Comparison of ENCODE assay signal across 23 mouse cellular contexts in genomic region chr8:79505381-79505780, GRCm38 (mm10).
A peak's percentile ranks its signal among the peaks of the same experiment; 100 is the strongest.
DNase-seq lines count a peak whose midpoint lies in the region; ATAC-seq and TF ChIP-seq lines count a peak whose summit lies in the region.
"Had no signal": no experiment of that assay in that cellular context is flagged by ENCODE, and none has a peak within 500 bp of the region (broad histone marks: within the 10 kb centered on the region; RNA-seq: fewer than 3 reads in every experiment).

No protein-coding gene starts in this region.

- no peak overlapping the region for H3K4me3 ChIP-seq in cerebellum, adult 2 months (replicated peaks; ENCODE audit: insufficient read depth, low read depth, low read length)
- H3K4me3 ChIP-seq in midbrain, embryonic 11.5 days (ENCODE audit: low read depth, low read length), result no peak overlapping the region
- H3K4me3 ChIP-seq in midbrain, embryonic 15.5 days, result no peak overlapping the region
- H3K4me3 ChIP-seq: embryonic facial prominence, embryonic 15.5 days; erythroblast, embryonic 14.5 days; forebrain, embryonic 10.5 days; hindbrain, embryonic 12.5 days had no signal

- 14% methylated on average over 5 of the region's 5 CpGs for WGBS in cerebellum, adult 2 months
- WGBS in midbrain, embryonic 11.5 days, result 76% methylated on average over 5 of the region's 5 CpGs
- WGBS in midbrain, embryonic 15.5 days, result 75% methylated on average over 5 of the region's 5 CpGs

- no peak for ATAC-seq in cerebellum, adult (ENCODE audit: insufficient number of reproducible peaks, low FRiP score, low TSS enrichment)
- ATAC-seq in midbrain, embryonic 11.5 days (ENCODE audit: low FRiP score), result no peak
- no peak for ATAC-seq in midbrain, embryonic 15.5 days (replicated peaks)
- ATAC-seq: forebrain, embryonic 14.5 days; hindbrain, embryonic 16.5 days; inflammation-experienced regulatory T-cells, adult 6 months; intestine, postnatal 0 days; Patski had no signal

- H3K4me1 ChIP-seq in cerebellum, adult 2 months (ENCODE audit: control insufficient read depth, insufficient read depth, low read length), result no peaks in the 10 kb centered on the region; the same call in 1 of the 2 replicates
- no peaks in the 10 kb centered on the region for H3K4me1 ChIP-seq in midbrain, embryonic 11.5 days (ENCODE audit: control insufficient read depth, insufficient read depth, low read length)
- H3K4me1 ChIP-seq in midbrain, embryonic 15.5 days, result no peaks in the 10 kb centered on the region
- H3K4me1 ChIP-seq: embryonic facial prominence, embryonic 15.5 days; forebrain, embryonic 10.5 days; hindbrain, embryonic 12.5 days had no signal

- H3K9ac ChIP-seq in midbrain, embryonic 11.5 days (ENCODE audit: low read length), result no peak overlapping the region
- H3K9ac ChIP-seq in midbrain, embryonic 15.5 days, result no peak overlapping the region
- H3K9ac ChIP-seq: embryonic facial prominence, embryonic 15.5 days; hindbrain, embryonic 12.5 days had no signal

- no peak for TF ChIP-seq CTCF in cerebellum, adult 2 months (IDR thresholded peaks at IDR 0.05; ENCODE audit: borderline replicate concordance, insufficient read depth, low read depth, low read length)

- H3K9me3 ChIP-seq in midbrain, embryonic 11.5 days (ENCODE audit: control insufficient read depth, low read length), result no peaks in the 10 kb centered on the region
- H3K9me3 ChIP-seq in midbrain, embryonic 15.5 days, result no peaks in the 10 kb centered on the region
- H3K9me3 ChIP-seq: embryonic facial prominence, embryonic 15.5 days; forebrain, embryonic 10.5 days; hindbrain, embryonic 12.5 days had no signal

- TF ChIP-seq POLR2A in cerebellum, adult 2 months (IDR thresholded peaks at IDR 0.05; ENCODE audit: borderline replicate concordance, insufficient read depth, low read length), result no peak

- no peak overlapping the region for H3K4me2 ChIP-seq in midbrain, embryonic 11.5 days
- no peak overlapping the region for H3K4me2 ChIP-seq in midbrain, embryonic 15.5 days
- H3K4me2 ChIP-seq: embryonic facial prominence, embryonic 15.5 days; hindbrain, embryonic 12.5 days had no signal

- no peaks in the 10 kb centered on the region for H3K27me3 ChIP-seq in cerebellum, adult 2 months (ENCODE audit: control insufficient read depth, insufficient read depth, low read length)
- H3K27me3 ChIP-seq in midbrain, embryonic 11.5 days (ENCODE audit: control insufficient read depth, insufficient read depth, low read length), result no peaks in the 10 kb centered on the region
- no peaks in the 10 kb centered on the region for H3K27me3 ChIP-seq in midbrain, embryonic 15.5 days (replicated peaks)
- H3K27me3 ChIP-seq: CH12.LX; embryonic facial prominence, embryonic 15.5 days; hindbrain, embryonic 12.5 days; Patski had no signal

- no peak overlapping the region for H3K27ac ChIP-seq in cerebellum, adult 2 months (ENCODE audit: insufficient read depth, low read length)
- no peak overlapping the region for H3K27ac ChIP-seq in midbrain, embryonic 11.5 days (ENCODE audit: low read depth, low read length)
- H3K27ac ChIP-seq in midbrain, embryonic 15.5 days, result no peak overlapping the region
- H3K27ac ChIP-seq: embryonic facial prominence, embryonic 15.5 days; forebrain, embryonic 10.5 days; hindbrain, embryonic 12.5 days had no signal

- peak; percentile 25 to 48 for DNase-seq in cerebellum, adult 2 months
- peak; percentile 59 for DNase-seq in midbrain, embryonic 11.5 days (ENCODE audit: low spot score, missing footprints)
- peak; percentile 53 to 70 for DNase-seq in cerebellum, postnatal 25 days
- DNase-seq in heart, adult 18-20 months, result no peak
- DNase-seq: adrenal gland, adult 2 months; adrenal gland, postnatal 25 days; embryo, embryonic 11 days; gastrocnemius, postnatal 14 days; heart, postnatal 10 days; heart, postnatal 4 days; kidney, adult 8-10 months had no signal

- H3K36me3 ChIP-seq in midbrain, embryonic 11.5 days (ENCODE audit: control insufficient read depth, insufficient read depth, low read length), result no peaks in the 10 kb centered on the region
- no peaks in the 10 kb centered on the region for H3K36me3 ChIP-seq in midbrain, embryonic 15.5 days (replicated peaks)
- H3K36me3 ChIP-seq: embryonic facial prominence, embryonic 15.5 days; forebrain, embryonic 10.5 days; hindbrain, embryonic 12.5 days had no signal

Comparison
In these comparisons a context has a peak if more than half of its experiments do, and no peak if none do; other contexts are left out.
1. DNase-seq: peak in cerebellum, adult 2 months (2 of 2), midbrain, embryonic 11.5 days (single experiment) and cerebellum, postnatal 25 days (2 of 2); none in heart, adult 18-20 months (0 of 2).